Mouse (Mus musculus) E14TG2a.4 (cell line): ENCODE results near the gene Gm47959.

Experiments
- CTCF ChIP-seq: conservative IDR thresholded peaks from 2 replicates; pipeline ENCODE4 v1.5.1; 2014; ENCODE audit warnings: low read length
- NANOG ChIP-seq: IDR thresholded peaks from 2 replicates; pipeline ENCODE4 v1.6.1; 2014; ENCODE audit warnings: borderline replicate concordance, low read length, mixed read lengths
- POU5F1 ChIP-seq: IDR thresholded peaks from 2 replicates; pipeline ENCODE4 v1.6.1; 2014; ENCODE audit warnings: low read length, borderline replicate concordance

DNA sequence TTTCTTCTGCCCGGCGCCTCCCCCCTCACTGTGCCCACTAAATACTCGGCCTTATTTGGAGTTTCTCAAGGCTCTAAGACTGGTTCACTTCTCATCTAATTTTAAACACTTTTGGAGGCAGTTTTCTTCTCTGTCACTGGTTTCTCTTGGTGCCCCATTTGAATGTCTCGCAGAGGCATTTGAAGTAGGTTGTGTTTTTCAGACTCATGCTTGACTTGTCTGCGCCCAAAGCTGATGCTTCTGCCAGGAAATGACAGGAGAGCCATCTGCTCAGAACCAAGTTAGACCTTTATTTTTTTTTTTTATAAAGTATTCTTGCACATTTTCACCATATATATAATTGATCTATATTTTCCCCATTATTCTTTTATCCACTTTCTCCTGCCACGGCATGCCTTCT, 13.6 kb upstream of the Gm47959 start:
- TF ChIP-seq CTCF: no peak
- no peak for TF ChIP-seq NANOG
- no peak for TF ChIP-seq POU5F1
